Mouse (Mus musculus): ENCODE measurements around the gene Cabp7.

GRCm38 (mm10) chr11:4734179-4734578, 12.4 kb downstream of the Cabp7 start:
- TF ChIP-seq POLR2A (IDR thresholded peaks at IDR 0.05; ENCODE audit: low read depth, low read length) (no peak), CTCF (conservative IDR thresholded peaks at IDR 0.05; ENCODE audit: insufficient read depth, insufficient read length, low read depth, low read length) (no peak)
